In the genomic region with DNA sequence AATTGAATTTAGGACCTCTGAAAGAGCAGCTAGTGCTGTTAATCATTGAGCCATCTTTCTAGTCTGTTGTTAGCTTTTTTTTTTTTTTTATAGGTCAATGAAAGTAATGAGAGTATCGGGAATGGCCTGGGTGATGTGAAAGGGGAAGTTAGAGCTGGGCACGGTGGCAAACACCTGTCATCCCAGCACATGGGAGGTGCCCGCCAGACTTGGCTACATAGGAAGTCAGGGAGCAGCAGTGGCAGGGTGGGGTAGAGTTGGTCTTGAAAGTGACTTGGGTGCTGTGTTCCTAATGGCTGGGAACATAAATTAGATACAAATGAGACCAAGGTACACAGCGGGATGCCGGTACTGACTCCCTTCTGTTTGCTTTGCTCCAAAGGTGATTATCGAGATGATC, we compare ENCODE assay signal across 21 mouse cellular contexts.
"Had no signal": no experiment of that assay in that cellular context is flagged by ENCODE, and none has a peak within 500 bp of the region (broad histone marks: within the 10 kb centered on the region; RNA-seq: fewer than 3 reads in every experiment).

No protein-coding gene starts in this region.

- H3K4me2 ChIP-seq: lung, embryonic 14.5 days; midbrain, embryonic 12.5 days; neural tube, embryonic 13.5 days; neural tube, embryonic 15.5 days; stomach, embryonic 15.5 days had no signal

- H3K27me3 ChIP-seq: midbrain, embryonic 12.5 days; neural tube, embryonic 13.5 days; neural tube, embryonic 15.5 days; stomach, embryonic 15.5 days had no signal

- H3K9ac ChIP-seq: liver, embryonic 14.5 days; lung, embryonic 14.5 days; midbrain, embryonic 12.5 days; neural tube, embryonic 13.5 days; neural tube, embryonic 15.5 days; stomach, embryonic 15.5 days had no signal

- H3K4me3 ChIP-seq: midbrain, embryonic 10.5 days; midbrain, embryonic 12.5 days; myocyte; neural tube, embryonic 13.5 days; neural tube, embryonic 15.5 days; stomach, embryonic 15.5 days had no signal

- H3K9me3 ChIP-seq: midbrain, embryonic 12.5 days; neural tube, embryonic 13.5 days; neural tube, embryonic 15.5 days; stomach, embryonic 15.5 days had no signal

- DNase-seq: lung, adult 18-20 months; lung, embryonic 14.5 days; lung, postnatal 10 days; lung, postnatal 4 days; midbrain, embryonic 14.5 days; retina, postnatal 1 day; right cerebral cortex, adult 18-20 months; right cerebral cortex, postnatal 4 days; spleen, adult 18-20 months; thymus, adult 2 months; thymus, postnatal 25 days; thymus, postnatal 4 days had no signal

- H3K27ac ChIP-seq: liver, embryonic 14.5 days; midbrain, embryonic 10.5 days; midbrain, embryonic 12.5 days; neural tube, embryonic 13.5 days; neural tube, embryonic 15.5 days; stomach, embryonic 15.5 days; stomach, postnatal 0 days had no signal

- ATAC-seq: midbrain, embryonic 16.5 days had no signal
